Mouse (Mus musculus): Measurements from ENCODE around the gene Mfsd9. TPM values are rescaled to one million over a fixed set of nuclear protein-coding genes. Genes with fewer than 3 reads are reported as not detected.

Mfsd9 gene
- 7.0 and 8.3 TPM in 2 replicates for polyA plus RNA-seq (2015; fragmentation: Nextera tagmentation; extraction: Ambion mirVana)

DNA sequence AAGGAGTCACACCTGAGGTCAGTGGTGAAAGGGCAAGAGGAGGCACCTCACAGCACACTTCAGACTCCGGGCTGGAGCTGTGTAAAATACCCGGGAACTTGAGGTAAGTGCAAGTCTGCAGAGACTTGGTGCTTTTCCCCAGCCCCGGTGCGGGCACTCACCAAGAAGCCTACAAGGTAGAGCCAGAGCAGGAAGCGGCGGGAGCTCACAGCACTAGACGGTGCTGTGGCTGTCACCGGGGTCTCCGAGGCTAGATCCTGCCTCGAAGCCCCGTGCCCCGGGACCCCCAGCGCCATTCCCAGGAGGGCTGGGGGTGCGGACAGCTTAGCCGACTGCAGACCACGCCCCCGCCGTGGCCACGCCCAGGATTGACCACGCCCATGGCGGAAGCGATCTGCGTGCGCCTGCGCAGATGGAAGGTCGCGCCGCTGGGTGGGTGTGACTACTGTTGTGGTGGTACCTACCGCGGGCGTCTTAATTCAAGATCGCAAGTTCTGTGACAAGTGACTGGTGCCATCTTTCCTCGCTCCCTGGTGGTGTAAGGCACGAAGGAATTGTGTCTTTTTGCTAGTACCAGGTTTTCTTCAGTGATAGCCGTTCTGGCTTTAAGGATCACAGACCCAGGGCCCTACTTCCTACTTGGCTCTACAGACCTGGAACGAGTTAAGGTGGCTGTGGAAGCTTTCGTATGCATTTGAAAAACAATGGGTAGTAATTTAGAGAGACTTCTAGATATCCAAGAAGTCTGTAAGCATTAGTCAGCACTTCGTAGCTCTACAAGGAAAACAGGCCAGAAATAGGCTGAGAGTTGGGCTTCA, at the start of gene Mfsd9:
Mfsd9 (minus strand) TSS at position 364 of the 818 bp plus-strand sequence.
- peak; percentile 86 for DNase-seq (ENCODE audit: low spot score)
- WGBS = 6% methylated on average over 38 of the region's 38 CpGs
- Histone ChIP-seq H3K9me3 (replicated peaks; ENCODE audit: low read length) (no peaks in the 10 kb centered on the region), H3K36me3 (ENCODE audit: insufficient read depth, low read length) (no peaks in the 10 kb centered on the region), H3K27me3 (ENCODE audit: insufficient read depth, low read length) (no peaks in the 10 kb centered on the region), H3K4me2 (ENCODE audit: low read length) (peak within 1 kb of the TSS; percentile 55), H3K9ac (ENCODE audit: low read depth, low read length) (peak within 1 kb of the TSS; percentile 67), H3K4me1 (replicated peaks; ENCODE audit: insufficient read depth, low read length) (0 out of 2 replicates have a peak, but pooled peaks cover 4% of the 10 kb centered on the region), H3K4me3 (replicated peaks; ENCODE audit: low read depth, low read length) (peak within 1 kb of the TSS; percentile 66), H3K27ac (peak within 1 kb of the TSS; percentile 19; the same call in 1 of the 2 replicates)
- TF ChIP-seq CTCF (IDR thresholded peaks at IDR 0.05; ENCODE audit: low read depth) = no peak
- peak; percentile 87 for ATAC-seq (replicated peaks; ENCODE audit: low FRiP score, low read depth)

DNA sequence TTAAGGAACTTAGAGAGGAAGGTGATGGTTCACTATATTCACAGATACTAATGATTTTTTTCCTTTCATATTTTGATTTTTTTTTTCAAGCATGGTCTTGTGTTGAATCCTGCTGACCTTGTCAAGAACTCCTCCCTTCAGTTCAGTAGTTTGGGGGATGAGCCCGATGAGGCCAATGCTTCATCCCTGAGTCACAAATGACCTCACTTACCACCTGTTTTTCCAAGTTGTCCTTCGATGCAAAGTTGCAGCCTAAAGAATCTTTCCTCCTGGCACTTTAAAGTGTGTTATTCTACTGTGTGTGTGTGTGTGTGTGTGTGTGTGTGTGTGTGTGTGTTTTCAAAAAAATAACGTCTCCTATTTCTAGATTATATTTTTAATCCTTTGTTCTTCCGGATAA, 45.0 kb upstream of the Mfsd9 start:
- Histone ChIP-seq H3K4me3 (replicated peaks; ENCODE audit: low read depth, low read length) (no peak overlapping the region), H3K27me3 (ENCODE audit: insufficient read depth, low read length) (no peaks in the 10 kb centered on the region), H3K4me2 (ENCODE audit: low read length) (no peak overlapping the region), H3K4me1 (replicated peaks; ENCODE audit: insufficient read depth, low read length) (no peaks in the 10 kb centered on the region), H3K9ac (ENCODE audit: low read depth, low read length) (no peak overlapping the region), H3K36me3 (ENCODE audit: insufficient read depth, low read length) (no peaks in the 10 kb centered on the region), H3K27ac (no peak overlapping the region), H3K9me3 (replicated peaks; ENCODE audit: low read length) (no peaks in the 10 kb centered on the region)
- ATAC-seq (replicated peaks; ENCODE audit: low FRiP score, low read depth) = no peak
- 74% methylated on average over 4 of the region's 4 CpGs for WGBS
- no peak for DNase-seq (ENCODE audit: low spot score)
- no peak for TF ChIP-seq CTCF (IDR thresholded peaks at IDR 0.05; ENCODE audit: low read depth)

DNA sequence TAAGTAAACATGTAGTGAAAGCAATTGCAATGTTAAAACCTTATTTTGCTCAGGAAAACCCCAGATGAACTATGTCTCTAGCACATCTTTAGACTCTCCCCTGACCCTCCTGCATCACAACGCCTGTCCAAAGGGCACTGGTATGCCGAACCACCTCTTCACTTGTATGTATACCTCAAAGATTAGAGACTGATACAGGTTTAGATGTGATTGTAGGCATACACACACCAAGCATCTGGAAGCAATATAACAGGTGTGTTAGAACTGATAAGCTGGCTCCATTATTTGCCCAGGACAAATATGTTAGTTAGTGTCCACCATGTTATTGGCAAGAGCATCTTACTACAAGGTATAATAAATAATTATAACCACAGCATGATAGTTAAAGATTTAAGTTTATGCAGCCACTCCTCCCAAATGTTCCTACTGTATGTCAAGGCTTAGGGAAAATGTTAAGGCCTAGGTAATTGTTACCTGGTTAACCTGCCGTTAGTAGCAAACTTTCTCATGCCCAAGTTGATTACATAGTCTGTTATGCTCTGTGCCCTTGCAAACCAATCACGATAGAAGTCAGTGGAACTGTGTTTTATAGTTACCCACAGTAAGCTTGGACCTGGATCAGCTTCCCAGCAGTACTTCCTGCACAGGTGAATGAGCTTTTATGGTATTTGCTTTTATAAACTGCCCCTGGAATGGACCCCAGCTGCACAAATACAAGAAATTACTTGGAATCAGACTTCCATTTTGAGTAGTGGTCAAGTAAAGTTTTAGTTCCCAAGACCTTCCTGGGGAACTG, 40.4 kb upstream of the Mfsd9 start:
- Histone ChIP-seq H3K4me3 (replicated peaks; ENCODE audit: low read depth, low read length) (no peak overlapping the region), H3K9me3 (replicated peaks; ENCODE audit: low read length) (no peaks in the 10 kb centered on the region), H3K27ac (no peak overlapping the region), H3K4me2 (ENCODE audit: low read length) (no peak overlapping the region), H3K4me1 (replicated peaks; ENCODE audit: insufficient read depth, low read length) (0 out of 2 replicates have a peak, but pooled peaks cover 3% of the 10 kb centered on the region), H3K27me3 (ENCODE audit: insufficient read depth, low read length) (no peaks in the 10 kb centered on the region), H3K9ac (ENCODE audit: low read depth, low read length) (no peak overlapping the region), H3K36me3 (ENCODE audit: insufficient read depth, low read length) (no peaks in the 10 kb centered on the region)
- ATAC-seq (replicated peaks; ENCODE audit: low FRiP score, low read depth) = no peak
- 87% methylated on average over 4 of the region's 4 CpGs for WGBS
- no peak for DNase-seq (ENCODE audit: low spot score)
- no peak for TF ChIP-seq CTCF (IDR thresholded peaks at IDR 0.05; ENCODE audit: low read depth)

DNA sequence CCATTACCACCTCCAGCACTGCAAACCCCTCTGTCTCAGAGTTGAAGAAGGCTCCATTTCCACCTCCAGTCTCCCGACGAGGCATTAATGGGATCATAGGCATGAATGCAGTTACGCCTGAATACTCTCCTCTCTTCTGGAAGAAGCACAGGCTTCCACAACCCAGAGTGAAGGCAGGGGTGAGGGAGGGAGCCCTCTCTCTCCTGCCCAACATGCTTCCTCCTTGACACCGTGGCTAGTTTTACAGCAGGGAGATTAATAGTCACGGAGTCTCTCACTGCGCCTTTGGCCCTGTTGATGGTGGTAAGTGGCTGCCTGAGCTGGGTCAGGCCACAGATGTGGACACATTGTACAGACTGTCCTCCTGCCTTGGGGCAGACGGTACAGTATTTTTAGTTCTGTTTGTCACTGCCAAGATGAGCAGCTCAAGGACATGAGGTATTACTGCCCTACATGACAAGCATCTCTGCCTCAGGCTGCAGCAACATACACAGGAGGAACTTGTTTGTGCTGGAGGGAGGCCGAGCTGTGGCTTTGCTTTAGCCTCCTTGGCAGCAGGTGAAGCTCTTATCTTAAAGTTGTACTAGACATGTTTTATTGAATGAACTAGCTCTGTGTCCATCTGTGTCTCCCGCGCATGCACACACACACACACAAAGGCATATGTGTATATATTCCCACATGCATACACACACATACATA, 38.9 kb upstream of the Mfsd9 start:
- no peak overlapping the region for H3K4me3 ChIP-seq (replicated peaks; ENCODE audit: low read depth, low read length)
- ATAC-seq (replicated peaks; ENCODE audit: low FRiP score, low read depth) = 0 out of 2 replicates have a peak, but pooled peaks have one; percentile 25
- H3K27me3 ChIP-seq (ENCODE audit: insufficient read depth, low read length) = no peaks in the 10 kb centered on the region
- peak; percentile 34 for DNase-seq (ENCODE audit: low spot score)
- no peaks in the 10 kb centered on the region for H3K9me3 ChIP-seq (replicated peaks; ENCODE audit: low read length)
- H3K36me3 ChIP-seq (ENCODE audit: insufficient read depth, low read length) = no peaks in the 10 kb centered on the region
- 0 out of 2 replicates have a peak, but pooled peaks cover 3% of the 10 kb centered on the region for H3K4me1 ChIP-seq (replicated peaks; ENCODE audit: insufficient read depth, low read length)
- H3K27ac ChIP-seq = no peak overlapping the region
- no peak overlapping the region for H3K4me2 ChIP-seq (ENCODE audit: low read length)
- 36% methylated on average over 10 of the region's 10 CpGs for WGBS
- TF ChIP-seq CTCF (IDR thresholded peaks at IDR 0.05; ENCODE audit: low read depth) = no peak
- H3K9ac ChIP-seq (ENCODE audit: low read depth, low read length) = no peak overlapping the region

- Histone ChIP-seq H3K27ac (no peak overlapping the region), H3K9me3 (replicated peaks; ENCODE audit: low read length) (no peaks in the 10 kb centered on the region), H3K36me3 (ENCODE audit: insufficient read depth, low read length) (no peaks in the 10 kb centered on the region), H3K4me2 (ENCODE audit: low read length) (no peak overlapping the region), H3K4me3 (replicated peaks; ENCODE audit: low read depth, low read length) (no peak overlapping the region), H3K27me3 (ENCODE audit: insufficient read depth, low read length) (no peaks in the 10 kb centered on the region), H3K9ac (ENCODE audit: low read depth, low read length) (no peak overlapping the region), H3K4me1 (replicated peaks; ENCODE audit: insufficient read depth, low read length) (0 out of 2 replicates have a peak, but pooled peaks cover 3% of the 10 kb centered on the region)
- WGBS = 72% methylated on average over 7 of the region's 7 CpGs
- no peak for TF ChIP-seq CTCF (IDR thresholded peaks at IDR 0.05; ENCODE audit: low read depth)
- ATAC-seq (replicated peaks; ENCODE audit: low FRiP score, low read depth) (no peak), DNase-seq (ENCODE audit: low spot score) (no peak)
Observed at GRCm38 (mm10) chr1:40825826-40826225, 35.3 kb upstream of the Mfsd9 start.

- no peak for DNase-seq (ENCODE audit: low spot score)
- 74% methylated on average over 8 of the region's 8 CpGs for WGBS
Observed at GRCm38 (mm10) chr1:40824936-40825335, 34.4 kb upstream of the Mfsd9 start.

More at GRCm38 (mm10) chr1:40824936-40825335, 34.4 kb upstream of the Mfsd9 start:
- no peak overlapping the region for H3K4me2 ChIP-seq (ENCODE audit: low read length)
- H3K27me3 ChIP-seq (ENCODE audit: insufficient read depth, low read length) = no peaks in the 10 kb centered on the region
- no peaks in the 10 kb centered on the region for H3K9me3 ChIP-seq (replicated peaks; ENCODE audit: low read length)
- no peak overlapping the region for H3K27ac ChIP-seq
- no peak for ATAC-seq (replicated peaks; ENCODE audit: low FRiP score, low read depth)
- 0 out of 2 replicates have a peak, but pooled peaks cover 3% of the 10 kb centered on the region for H3K4me1 ChIP-seq (replicated peaks; ENCODE audit: insufficient read depth, low read length)
- H3K9ac ChIP-seq (ENCODE audit: low read depth, low read length) = no peak overlapping the region
- no peak for TF ChIP-seq CTCF (IDR thresholded peaks at IDR 0.05; ENCODE audit: low read depth)
- H3K4me3 ChIP-seq (replicated peaks; ENCODE audit: low read depth, low read length) = no peak overlapping the region
- H3K36me3 ChIP-seq (ENCODE audit: insufficient read depth, low read length) = no peaks in the 10 kb centered on the region
